Mouse (Mus musculus): Measurements from ENCODE around the gene Dus3l.

GRCm38 (mm10) chr17:56759261-56759660 lies 5.3 kb upstream of the Dus3l start:
- no peak for TF ChIP-seq USF1 (IDR thresholded peaks at IDR 0.05; ENCODE audit: low read depth, low read length)
- TF ChIP-seq ZMIZ1 (IDR thresholded peaks at IDR 0.05; ENCODE audit: low read depth, low read length) = no peak
- no peak for TF ChIP-seq CTCF (IDR thresholded peaks at IDR 0.05 in 2 of 3, conservative IDR thresholded peaks at IDR 0.05 in 1 of 3; ENCODE audit: control insufficient read depth in 1 of 3, insufficient read depth in 1 of 3, low read depth in 2 of 3, low read length in 3 of 3, poor library complexity in 1 of 3, severe bottlenecking in 1 of 3)
- no peak for TF ChIP-seq E2F4 (IDR thresholded peaks at IDR 0.05; ENCODE audit: borderline replicate concordance, low read depth, low read length)
- TF ChIP-seq GATA1 (IDR thresholded peaks at IDR 0.05; ENCODE audit: low read depth, low read length) = no peak
- no peak for TF ChIP-seq POLR2A (IDR thresholded peaks at IDR 0.05; ENCODE audit: control insufficient read depth in 1 of 2, insufficient read depth in 1 of 2, low read depth in 1 of 2, low read length in 2 of 2, poor library complexity in 1 of 2)
- no peak for TF ChIP-seq NELFE (IDR thresholded peaks at IDR 0.05; ENCODE audit: low read depth, low read length)
- TF ChIP-seq TBP (IDR thresholded peaks at IDR 0.05; ENCODE audit: low read depth, low read length) = no peak

Measured in MEL (cell line).